Mouse (Mus musculus) thymus, postnatal 0 days (tissue): Measurements from ENCODE around the gene Kazn. TPM values are rescaled to one million over a fixed set of nuclear protein-coding genes. Genes with fewer than 3 reads are reported as not detected.

Experiments
- DNase-seq: peaks from one replicate; pipeline ENCODE4 v3.0.0-alpha.2; 2015; ENCODE audit warnings: low spot score
- polyA plus RNA-seq: library from polyadenylated mRNA; unstranded; fragments of >200 nt; fragmentation: Nextera tagmentation; extraction: Ambion mirVana; gene quantifications from 2 replicates; pipeline ENCODE4 v1.2.1, GENCODE M21; 2015

Gene Kazn
- polyA plus RNA-seq, 1 experiment from 2014 or later = 7.2 TPM

- no peak for DNase-seq
These were observed 158.1 kb downstream of the Kazn start for GRCm38 (mm10) chr4:142080901-142081630.

GRCm38 (mm10) chr4:142080487-142080767 is 158.8 kb downstream of the Kazn start:
- DNase-seq = no peak

- DNase-seq = peak; percentile 84
These were observed 159.3 kb downstream of the Kazn start for GRCm38 (mm10) chr4:142079629-142080486.

- peak; percentile 26 for DNase-seq
These were observed 161.5 kb downstream of the Kazn start for GRCm38 (mm10) chr4:142077572-142078271.

- DNase-seq = peak; percentile 8
These were observed 162.3 kb downstream of the Kazn start for GRCm38 (mm10) chr4:142076883-142077282.

GRCm38 (mm10) chr4:142075931-142076330 is 163.3 kb downstream of the Kazn start:
- no peak for DNase-seq

- no peak for DNase-seq
These were observed 165.0 kb downstream of the Kazn start for GRCm38 (mm10) chr4:142074060-142074732.

GRCm38 (mm10) chr4:142071243-142071991 is 167.8 kb downstream of the Kazn start:
- no peak for DNase-seq

- no peak for DNase-seq
These were observed 168.4 kb downstream of the Kazn start for GRCm38 (mm10) chr4:142070840-142071239.

GRCm38 (mm10) chr4:142068899-142069812 is 170.0 kb downstream of the Kazn start:
- DNase-seq = no peak

- DNase-seq = no peak
These were observed 172.6 kb downstream of the Kazn start for GRCm38 (mm10) chr4:142066576-142066975.

GRCm38 (mm10) chr4:142065835-142066234 is 173.4 kb downstream of the Kazn start:
- DNase-seq = no peak

GRCm38 (mm10) chr4:142065270-142065669 is 173.9 kb downstream of the Kazn start:
- DNase-seq = no peak

- no peak for DNase-seq
These were observed 174.5 kb downstream of the Kazn start for GRCm38 (mm10) chr4:142064582-142065228.

- no peak for DNase-seq
These were observed 176.1 kb downstream of the Kazn start for GRCm38 (mm10) chr4:142063057-142063534.

GRCm38 (mm10) chr4:142061485-142062240 is 177.5 kb downstream of the Kazn start:
- DNase-seq = no peak

GRCm38 (mm10) chr4:142060455-142061378 is 178.5 kb downstream of the Kazn start:
- DNase-seq = no peak
